Mouse (Mus musculus): Measurements from ENCODE around the gene Angptl4.

DNA sequence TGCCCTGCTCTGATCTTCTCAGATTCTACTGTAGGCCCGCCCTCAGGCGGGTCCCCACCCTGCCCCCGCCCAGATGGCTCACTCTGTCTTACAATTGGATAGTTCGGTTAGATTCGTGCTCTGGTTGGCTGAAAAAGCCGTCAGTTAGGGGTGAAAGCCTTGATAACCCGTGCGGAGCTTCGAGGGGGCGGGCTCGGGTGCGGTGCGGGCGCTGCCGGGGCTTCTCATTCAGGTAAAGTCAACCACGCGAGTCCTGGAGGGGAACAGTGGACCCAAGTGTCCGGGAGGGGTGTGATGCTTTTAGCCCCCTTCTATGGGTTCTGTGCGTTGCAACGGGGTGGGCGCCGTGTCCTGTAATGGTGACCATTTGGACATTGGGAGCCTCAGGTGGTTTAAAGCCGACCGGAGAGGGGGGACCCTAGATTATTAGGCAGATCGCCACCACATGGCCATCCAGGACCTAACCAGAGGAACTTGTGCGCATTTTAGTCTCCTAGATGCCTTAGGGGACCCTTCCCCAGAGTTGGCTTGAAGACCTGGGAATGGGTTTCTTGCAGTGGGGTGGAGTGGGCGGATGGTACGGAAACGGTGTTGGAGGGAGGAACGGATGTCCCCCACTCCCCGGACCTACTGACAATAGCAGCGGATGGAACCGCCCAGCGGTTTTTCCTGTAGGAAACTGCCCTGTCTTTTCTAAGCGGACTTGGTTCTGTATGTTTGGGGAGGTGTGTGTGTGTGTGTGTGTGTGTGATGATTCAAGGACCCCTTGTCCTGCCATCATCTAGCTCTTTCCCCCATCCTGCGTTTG is 28.9 kb upstream of the Angptl4 start, which contains the start of gene Kank3:
- TF ChIP-seq POLR2A (IDR thresholded peaks at IDR 0.05; ENCODE audit: low read depth, low read length) (no peak), CTCF (IDR thresholded peaks at IDR 0.05; ENCODE audit: borderline replicate concordance, insufficient read depth, low read length) (no peak)
